Mouse (Mus musculus): Measurements from ENCODE around the gene Dysf. TPM values are rescaled to one million over a fixed set of nuclear protein-coding genes. Genes with fewer than 3 reads are reported as not detected.

The Dysf gene
- polyA plus RNA-seq, 1 experiment: 20.7 TPM

- Histone ChIP-seq H3K4me3 (ENCODE audit: insufficient read depth, low read depth, low read length) (no peak overlapping the region), H3K27ac (ENCODE audit: insufficient read depth, low read depth, low read length) (no peak overlapping the region), H3K36me3 (ENCODE audit: control insufficient read depth, insufficient read depth, low read length) (no peaks in the 10 kb centered on the region), H3K27me3 (replicated peaks; ENCODE audit: control insufficient read depth, insufficient read depth, low read length) (no peaks in the 10 kb centered on the region), H3K4me1 (ENCODE audit: control insufficient read depth, insufficient read depth, low read length) (no peaks in the 10 kb centered on the region)
- TF ChIP-seq CTCF (conservative IDR thresholded peaks at IDR 0.05; ENCODE audit: insufficient read depth, insufficient read length, low read depth, low read length): no peak
- TF ChIP-seq POLR2A (IDR thresholded peaks at IDR 0.05; ENCODE audit: low read depth, low read length): no peak
- DNase-seq: peak; percentile 25
- WGBS: 10% methylated on average over 40 of the region's 40 CpGs
These were observed 97.0 kb downstream of the Dysf start for GRCm38 (mm10) chr6:84105148-84106022.

GRCm38 (mm10) chr6:84106082-84106481, 97.7 kb downstream of the Dysf start:
- TF ChIP-seq CTCF (conservative IDR thresholded peaks at IDR 0.05; ENCODE audit: insufficient read depth, insufficient read length, low read depth, low read length) (no peak), POLR2A (IDR thresholded peaks at IDR 0.05; ENCODE audit: low read depth, low read length) (no peak)
- Histone ChIP-seq H3K4me1 (ENCODE audit: control insufficient read depth, insufficient read depth, low read length) (no peaks in the 10 kb centered on the region), H3K27ac (ENCODE audit: insufficient read depth, low read depth, low read length) (no peak overlapping the region), H3K4me3 (ENCODE audit: insufficient read depth, low read depth, low read length) (no peak overlapping the region), H3K36me3 (ENCODE audit: control insufficient read depth, insufficient read depth, low read length) (no peaks in the 10 kb centered on the region), H3K27me3 (replicated peaks; ENCODE audit: control insufficient read depth, insufficient read depth, low read length) (no peaks in the 10 kb centered on the region)
- no peak for DNase-seq
- WGBS: 25% methylated on average over 12 of the region's 12 CpGs

- no peaks in the 10 kb centered on the region for H3K4me1 ChIP-seq (ENCODE audit: control insufficient read depth, insufficient read depth, low read length)
- TF ChIP-seq POLR2A (IDR thresholded peaks at IDR 0.05; ENCODE audit: low read depth, low read length) (no peak), CTCF (conservative IDR thresholded peaks at IDR 0.05; ENCODE audit: insufficient read depth, insufficient read length, low read depth, low read length) (no peak)
- no peaks in the 10 kb centered on the region for H3K36me3 ChIP-seq (ENCODE audit: control insufficient read depth, insufficient read depth, low read length)
- no peak overlapping the region for H3K27ac ChIP-seq (ENCODE audit: insufficient read depth, low read depth, low read length)
- H3K4me3 ChIP-seq (ENCODE audit: insufficient read depth, low read depth, low read length): no peak overlapping the region
- H3K27me3 ChIP-seq (replicated peaks; ENCODE audit: control insufficient read depth, insufficient read depth, low read length): no peaks in the 10 kb centered on the region
- WGBS: 54% methylated on average over 6 of the region's 6 CpGs
- DNase-seq: peak; percentile 8
These were observed 102.0 kb downstream of the Dysf start for GRCm38 (mm10) chr6:84110377-84110776.

GRCm38 (mm10) chr6:84111106-84111505, 102.7 kb downstream of the Dysf start:
- Histone ChIP-seq H3K4me3 (ENCODE audit: insufficient read depth, low read depth, low read length) (no peak overlapping the region), H3K4me1 (ENCODE audit: control insufficient read depth, insufficient read depth, low read length) (no peaks in the 10 kb centered on the region), H3K27me3 (replicated peaks; ENCODE audit: control insufficient read depth, insufficient read depth, low read length) (no peaks in the 10 kb centered on the region), H3K36me3 (ENCODE audit: control insufficient read depth, insufficient read depth, low read length) (no peaks in the 10 kb centered on the region), H3K27ac (ENCODE audit: insufficient read depth, low read depth, low read length) (no peak overlapping the region)
- TF ChIP-seq POLR2A (IDR thresholded peaks at IDR 0.05; ENCODE audit: low read depth, low read length): no peak
- no peak for TF ChIP-seq CTCF (conservative IDR thresholded peaks at IDR 0.05; ENCODE audit: insufficient read depth, insufficient read length, low read depth, low read length)
- WGBS: 76% methylated on average over 11 of the region's 11 CpGs
- no peak for DNase-seq

GRCm38 (mm10) chr6:84119731-84120530, 111.5 kb downstream of the Dysf start:
- H3K27ac ChIP-seq (ENCODE audit: insufficient read depth, low read depth, low read length): no peak overlapping the region
- H3K4me3 ChIP-seq (ENCODE audit: insufficient read depth, low read depth, low read length): no peak overlapping the region
- no peaks in the 10 kb centered on the region for H3K4me1 ChIP-seq (ENCODE audit: control insufficient read depth, insufficient read depth, low read length)
- 85% methylated on average over 24 of the region's 24 CpGs for WGBS
- H3K27me3 ChIP-seq (replicated peaks; ENCODE audit: control insufficient read depth, insufficient read depth, low read length): no peaks in the 10 kb centered on the region
- TF ChIP-seq CTCF (conservative IDR thresholded peaks at IDR 0.05; ENCODE audit: insufficient read depth, insufficient read length, low read depth, low read length): no peak
- no peak for TF ChIP-seq POLR2A (IDR thresholded peaks at IDR 0.05; ENCODE audit: low read depth, low read length)
- DNase-seq: no peak
- H3K36me3 ChIP-seq (ENCODE audit: control insufficient read depth, insufficient read depth, low read length): no peaks in the 10 kb centered on the region

GRCm38 (mm10) chr6:84124609-84125008, 116.2 kb downstream of the Dysf start:
- Histone ChIP-seq H3K4me3 (ENCODE audit: insufficient read depth, low read depth, low read length) (no peak overlapping the region), H3K27me3 (replicated peaks; ENCODE audit: control insufficient read depth, insufficient read depth, low read length) (no peaks in the 10 kb centered on the region), H3K27ac (ENCODE audit: insufficient read depth, low read depth, low read length) (no peak overlapping the region), H3K4me1 (ENCODE audit: control insufficient read depth, insufficient read depth, low read length) (no peaks in the 10 kb centered on the region), H3K36me3 (ENCODE audit: control insufficient read depth, insufficient read depth, low read length) (no peaks in the 10 kb centered on the region)
- 71% methylated on average over 9 of the region's 9 CpGs for WGBS
- TF ChIP-seq POLR2A (IDR thresholded peaks at IDR 0.05; ENCODE audit: low read depth, low read length) (no peak), CTCF (conservative IDR thresholded peaks at IDR 0.05; ENCODE audit: insufficient read depth, insufficient read length, low read depth, low read length) (no peak)
- no peak for DNase-seq

- DNase-seq: peak; percentile 61
- 76% methylated on average over 4 of the region's 4 CpGs for WGBS
- Histone ChIP-seq H3K4me3 (ENCODE audit: insufficient read depth, low read depth, low read length) (no peak overlapping the region), H3K4me1 (ENCODE audit: control insufficient read depth, insufficient read depth, low read length) (no peaks in the 10 kb centered on the region), H3K36me3 (ENCODE audit: control insufficient read depth, insufficient read depth, low read length) (no peaks in the 10 kb centered on the region), H3K27me3 (replicated peaks; ENCODE audit: control insufficient read depth, insufficient read depth, low read length) (no peaks in the 10 kb centered on the region), H3K27ac (ENCODE audit: insufficient read depth, low read depth, low read length) (no peak overlapping the region)
- TF ChIP-seq CTCF (conservative IDR thresholded peaks at IDR 0.05; ENCODE audit: insufficient read depth, insufficient read length, low read depth, low read length) (no peak), POLR2A (IDR thresholded peaks at IDR 0.05; ENCODE audit: low read depth, low read length) (no peak)
These were observed 116.7 kb downstream of the Dysf start for GRCm38 (mm10) chr6:84125101-84125500.

Data from kidney, adult 2 months (tissue).